Mouse (Mus musculus): Measurements from ENCODE around the gene Klc2. TPM values are rescaled to one million over a fixed set of nuclear protein-coding genes. Genes with fewer than 3 reads are reported as not detected.
"Not testable (repeated sequence)": the region's sequence is repeated elsewhere in the genome, so short reads cannot be mapped to it uniquely, and the experiment has no call there.

The Klc2 gene
- 0.52 and 1.2 TPM in 2 replicates for polyA plus RNA-seq (2012)

- Histone ChIP-seq H3K9me3 (ENCODE audit: control insufficient read depth, low read length) (no peaks in the 10 kb centered on the region), H3K36me3 (ENCODE audit: control insufficient read depth) (no peaks in the 10 kb centered on the region), H3K4me1 (ENCODE audit: control insufficient read depth) (peaks cover 22% of the 10 kb centered on the region), H3K27me3 (ENCODE audit: control insufficient read depth) (peaks cover 28% of the 10 kb centered on the region), H3K4me3 (replicated peaks) (peak within 1 kb of the TSS; percentile 78)
- no peak for TF ChIP-seq TAL1 (IDR thresholded peaks at IDR 0.05; ENCODE audit: low read length)
- TF ChIP-seq GATA1 (IDR thresholded peaks at IDR 0.05; ENCODE audit: low read length) = no peak
Observed at GRCm38 (mm10) chr19:5118384-5118698, at the start of gene Klc2. TSS of gene Klc2 (minus strand) at chr19:5118560.

GRCm38 (mm10) chr19:5167477-5167876, 49.1 kb upstream of the Klc2 start:
- Histone ChIP-seq H3K4me1 (ENCODE audit: control insufficient read depth) (peaks cover 36% of the 10 kb centered on the region), H3K27me3 (ENCODE audit: control insufficient read depth) (no peaks in the 10 kb centered on the region), H3K9me3 (ENCODE audit: control insufficient read depth, low read length) (no peaks in the 10 kb centered on the region), H3K36me3 (ENCODE audit: control insufficient read depth) (peaks cover 7% of the 10 kb centered on the region), H3K4me3 (replicated peaks) (no peak overlapping the region)
- TF ChIP-seq GATA1 (IDR thresholded peaks at IDR 0.05; ENCODE audit: low read length) (no peak), TAL1 (IDR thresholded peaks at IDR 0.05; ENCODE audit: low read length) (no peak)

GRCm38 (mm10) chr19:5164380-5164779, 46.0 kb upstream of the Klc2 start:
- peaks cover 17% of the 10 kb centered on the region for H3K36me3 ChIP-seq (ENCODE audit: control insufficient read depth)
- no peaks in the 10 kb centered on the region for H3K27me3 ChIP-seq (ENCODE audit: control insufficient read depth)
- H3K4me3 ChIP-seq (replicated peaks) = no peak overlapping the region
- no peaks in the 10 kb centered on the region for H3K9me3 ChIP-seq (ENCODE audit: control insufficient read depth, low read length)
- TF ChIP-seq GATA1 (IDR thresholded peaks at IDR 0.05; ENCODE audit: low read length) (no peak), TAL1 (IDR thresholded peaks at IDR 0.05; ENCODE audit: low read length) (no peak)
- H3K4me1 ChIP-seq (ENCODE audit: control insufficient read depth) = peaks cover 25% of the 10 kb centered on the region

- Histone ChIP-seq H3K36me3 (ENCODE audit: control insufficient read depth) (peaks cover 23% of the 10 kb centered on the region), H3K27me3 (ENCODE audit: control insufficient read depth) (no peaks in the 10 kb centered on the region)
- TF ChIP-seq TAL1 (IDR thresholded peaks at IDR 0.05; ENCODE audit: low read length) (no peak), GATA1 (IDR thresholded peaks at IDR 0.05; ENCODE audit: low read length) (no peak)
Observed at GRCm38 (mm10) chr19:5161913-5162312, 43.6 kb upstream of the Klc2 start.

GRCm38 (mm10) chr19:5152261-5152660, 33.9 kb upstream of the Klc2 start:
- Histone ChIP-seq H3K36me3 (ENCODE audit: control insufficient read depth) (peaks cover 62% of the 10 kb centered on the region), H3K4me1 (ENCODE audit: control insufficient read depth) (peaks cover 7% of the 10 kb centered on the region), H3K27me3 (ENCODE audit: control insufficient read depth) (no peaks in the 10 kb centered on the region), H3K9me3 (ENCODE audit: control insufficient read depth, low read length) (peaks cover 11% of the 10 kb centered on the region), H3K4me3 (replicated peaks) (no peak overlapping the region)
- TF ChIP-seq GATA1 (IDR thresholded peaks at IDR 0.05; ENCODE audit: low read length) = no peak
- no peak for TF ChIP-seq TAL1 (IDR thresholded peaks at IDR 0.05; ENCODE audit: low read length)

More at GRCm38 (mm10) chr19:5161913-5162312, 43.6 kb upstream of the Klc2 start:
- H3K4me3 ChIP-seq (replicated peaks) = no peak overlapping the region
- H3K9me3 ChIP-seq (ENCODE audit: control insufficient read depth, low read length) = no peaks in the 10 kb centered on the region
- H3K4me1 ChIP-seq (ENCODE audit: control insufficient read depth) = peaks cover 6% of the 10 kb centered on the region

- Histone ChIP-seq H3K36me3 (ENCODE audit: control insufficient read depth) (peaks cover 63% of the 10 kb centered on the region), H3K9me3 (ENCODE audit: control insufficient read depth, low read length) (peaks cover 11% of the 10 kb centered on the region), H3K4me1 (ENCODE audit: control insufficient read depth) (peaks cover 7% of the 10 kb centered on the region), H3K4me3 (replicated peaks) (no peak overlapping the region), H3K27me3 (ENCODE audit: control insufficient read depth) (no peaks in the 10 kb centered on the region)
- TF ChIP-seq GATA1 (IDR thresholded peaks at IDR 0.05; ENCODE audit: low read length) (no peak), TAL1 (IDR thresholded peaks at IDR 0.05; ENCODE audit: low read length) (no peak)
Observed at GRCm38 (mm10) chr19:5151741-5152140, 33.4 kb upstream of the Klc2 start.

- H3K36me3 ChIP-seq (ENCODE audit: control insufficient read depth) = peaks cover 65% of the 10 kb centered on the region
- H3K9me3 ChIP-seq (ENCODE audit: control insufficient read depth, low read length) = peaks cover 11% of the 10 kb centered on the region
- no peak overlapping the region for H3K4me3 ChIP-seq (replicated peaks)
- H3K4me1 ChIP-seq (ENCODE audit: control insufficient read depth) = peaks cover 5% of the 10 kb centered on the region
- no peaks in the 10 kb centered on the region for H3K27me3 ChIP-seq (ENCODE audit: control insufficient read depth)
- no peak for TF ChIP-seq TAL1 (IDR thresholded peaks at IDR 0.05; ENCODE audit: low read length)
Observed at GRCm38 (mm10) chr19:5151331-5151730, 33.0 kb upstream of the Klc2 start.

- no peak overlapping the region for H3K4me3 ChIP-seq (replicated peaks)
- TF ChIP-seq TAL1 (IDR thresholded peaks at IDR 0.05; ENCODE audit: low read length) (no peak), GATA1 (IDR thresholded peaks at IDR 0.05; ENCODE audit: low read length) (no peak)
- no peaks in the 10 kb centered on the region for H3K27me3 ChIP-seq (ENCODE audit: control insufficient read depth)
- H3K9me3 ChIP-seq (ENCODE audit: control insufficient read depth, low read length) = peaks cover 11% of the 10 kb centered on the region
- no peaks in the 10 kb centered on the region for H3K4me1 ChIP-seq (ENCODE audit: control insufficient read depth)
- H3K36me3 ChIP-seq (ENCODE audit: control insufficient read depth) = peaks cover 61% of the 10 kb centered on the region
Observed at GRCm38 (mm10) chr19:5150358-5150757, 32.0 kb upstream of the Klc2 start.

- H3K4me1 ChIP-seq (ENCODE audit: control insufficient read depth); H3K27me3 ChIP-seq (ENCODE audit: control insufficient read depth); H3K4me3 ChIP-seq (replicated peaks): not testable (repeated sequence)
- H3K36me3 ChIP-seq (ENCODE audit: control insufficient read depth) = peaks cover 70% of the 10 kb centered on the region
- H3K9me3 ChIP-seq (ENCODE audit: control insufficient read depth, low read length) = peaks cover 11% of the 10 kb centered on the region
Observed at GRCm38 (mm10) chr19:5149041-5149440, 30.7 kb upstream of the Klc2 start.

- H3K4me3 ChIP-seq (replicated peaks) = no peak overlapping the region
- H3K4me1 ChIP-seq (ENCODE audit: control insufficient read depth) = no peaks in the 10 kb centered on the region
- TF ChIP-seq GATA1 (IDR thresholded peaks at IDR 0.05; ENCODE audit: low read length) (no peak), TAL1 (IDR thresholded peaks at IDR 0.05; ENCODE audit: low read length) (no peak)
- H3K36me3 ChIP-seq (ENCODE audit: control insufficient read depth) = peaks cover 81% of the 10 kb centered on the region
- H3K27me3 ChIP-seq (ENCODE audit: control insufficient read depth) = no peaks in the 10 kb centered on the region
- no peaks in the 10 kb centered on the region for H3K9me3 ChIP-seq (ENCODE audit: control insufficient read depth, low read length)
Observed at GRCm38 (mm10) chr19:5139640-5140039, 21.3 kb upstream of the Klc2 start.
